Mouse (Mus musculus) brain, embryonic 18.5 days (tissue): Measurements from ENCODE around the gene Ccdc15.

Source experiments
- DNase-seq: peaks from one replicate; pipeline ENCODE4 v3.0.0-alpha.2; 2012; ENCODE audit warnings: low read depth, low spot score

Gene Ccdc15

GRCm38 (mm10) chr9:37347988-37348642 is at the start of gene Ccdc15:
Gene Ccdc15 (minus strand): TSS chr9:37348432.
- peak; percentile 92 for DNase-seq

- no peak for DNase-seq
These were observed 45.4 kb upstream of the Ccdc15 start for GRCm38 (mm10) chr9:37393482-37394131.

- DNase-seq: no peak
These were observed 43.8 kb upstream of the Ccdc15 start for GRCm38 (mm10) chr9:37392071-37392470.

- no peak for DNase-seq
These were observed 42.7 kb upstream of the Ccdc15 start for GRCm38 (mm10) chr9:37390891-37391290.

GRCm38 (mm10) chr9:37384284-37385182 is 36.3 kb upstream of the Ccdc15 start:
- no peak for DNase-seq

GRCm38 (mm10) chr9:37383161-37383560 is 34.9 kb upstream of the Ccdc15 start:
- DNase-seq: no peak

- no peak for DNase-seq
These were observed 27.5 kb upstream of the Ccdc15 start for GRCm38 (mm10) chr9:37375718-37376117.

GRCm38 (mm10) chr9:37371232-37371801 is 23.1 kb upstream of the Ccdc15 start:
- DNase-seq: no peak

- DNase-seq: no peak
These were observed 20.6 kb upstream of the Ccdc15 start for GRCm38 (mm10) chr9:37368860-37369259.

- no peak for DNase-seq
These were observed 20.0 kb upstream of the Ccdc15 start for GRCm38 (mm10) chr9:37368081-37368830.

GRCm38 (mm10) chr9:37367301-37368080 is 19.3 kb upstream of the Ccdc15 start, which contains the start of gene Hepacam:
Gene Hepacam (plus strand): TSS chr9:37367351.
- no peak for DNase-seq

- no peak for DNase-seq
These were observed 17.5 kb upstream of the Ccdc15 start for GRCm38 (mm10) chr9:37365706-37366105.

GRCm38 (mm10) chr9:37364392-37364791 is 16.2 kb upstream of the Ccdc15 start:
- DNase-seq: no peak

- no peak for DNase-seq
These were observed 15.3 kb upstream of the Ccdc15 start for GRCm38 (mm10) chr9:37363551-37363950.

GRCm38 (mm10) chr9:37362881-37363280 is 14.6 kb upstream of the Ccdc15 start:
- DNase-seq: no peak

- no peak for DNase-seq
These were observed 13.9 kb upstream of the Ccdc15 start for GRCm38 (mm10) chr9:37362084-37362483.

GRCm38 (mm10) chr9:37359331-37360220 is 11.3 kb upstream of the Ccdc15 start:
- no peak for DNase-seq

GRCm38 (mm10) chr9:37358713-37359330 is 10.6 kb upstream of the Ccdc15 start:
- no peak for DNase-seq

- no peak for DNase-seq
These were observed 6.3 kb upstream of the Ccdc15 start for GRCm38 (mm10) chr9:37354485-37354884.
